Comparison of ENCODE assay signal across 8 mouse cellular contexts in genomic region chr2:165160466-165160865, GRCm38 (mm10).
DNase-seq lines count a peak whose midpoint lies in the region; ATAC-seq lines count a peak whose summit lies in the region.

No protein-coding gene starts in this region.

- peak; percentile 31 to 58 for DNase-seq in heart, postnatal 36 days
- no peak for DNase-seq in heart, postnatal 25 days (ENCODE audit: low spot score)
- peak; percentile 71 for DNase-seq in 3T3-L1 (ENCODE audit: low read depth, low spot score)
- peak; percentile 72 for DNase-seq in adrenal gland, postnatal 14 days
- DNase-seq in limb, embryonic 11.5 days (ENCODE audit: low spot score) = peak; percentile 88
- DNase-seq in thymus, postnatal 14 days = no peak

- ATAC-seq in limb, embryonic 11.5 days (ENCODE audit: insufficient number of reproducible peaks, low FRiP score, low TSS enrichment, low read depth) = no peak
- ATAC-seq in erythroid progenitor cell, adult 5-6 weeks (replicated peaks; ENCODE audit: low FRiP score, poor library complexity, severe bottlenecking) = no peak
- no peak for ATAC-seq in intestine, embryonic 15.5 days

- 17% methylated on average over 5 of the region's 5 CpGs for WGBS in limb, embryonic 11.5 days
- WGBS in intestine, embryonic 15.5 days = 13% methylated on average over 5 of the region's 5 CpGs

- H3K4me3 ChIP-seq in limb, embryonic 11.5 days (ENCODE audit: low read depth, low read length) = no peak overlapping the region
- no peak overlapping the region for H3K4me3 ChIP-seq in intestine, embryonic 15.5 days (replicated peaks)

- H3K36me3 ChIP-seq in limb, embryonic 11.5 days (ENCODE audit: control insufficient read depth, insufficient read depth, low read length) = no peaks in the 10 kb centered on the region
- H3K36me3 ChIP-seq in intestine, embryonic 15.5 days = no peaks in the 10 kb centered on the region

- intact Hi-C loops in heart, postnatal 36 days (cut with DNase I) = no loop called here
- intact Hi-C loops in heart, postnatal 25 days (cut with DNase I) = no loop called here

- H3K4me1 ChIP-seq in limb, embryonic 11.5 days (ENCODE audit: control insufficient read depth, insufficient read depth, low read length) = no peaks in the 10 kb centered on the region
- no peaks in the 10 kb centered on the region for H3K4me1 ChIP-seq in intestine, embryonic 15.5 days (replicated peaks)

- no peak overlapping the region for H3K27ac ChIP-seq in limb, embryonic 11.5 days (replicated peaks; ENCODE audit: low read depth, low read length)
- no peak overlapping the region for H3K27ac ChIP-seq in intestine, embryonic 15.5 days

- no peak overlapping the region for H3K4me2 ChIP-seq in limb, embryonic 11.5 days (ENCODE audit: low read depth, severe bottlenecking)
- H3K4me2 ChIP-seq in intestine, embryonic 15.5 days (replicated peaks) = no peak overlapping the region

- peaks cover 15% of the 10 kb centered on the region for H3K27me3 ChIP-seq in limb, embryonic 11.5 days (ENCODE audit: control insufficient read depth, insufficient read depth, low read length)
- peaks cover 24% of the 10 kb centered on the region for H3K27me3 ChIP-seq in intestine, embryonic 15.5 days (replicated peaks)

- H3K9ac ChIP-seq in limb, embryonic 11.5 days (ENCODE audit: low read length) = no peak overlapping the region
- H3K9ac ChIP-seq in intestine, embryonic 15.5 days = no peak overlapping the region

- no peaks in the 10 kb centered on the region for H3K9me3 ChIP-seq in limb, embryonic 11.5 days (ENCODE audit: control insufficient read depth, low read length)
- no peaks in the 10 kb centered on the region for H3K9me3 ChIP-seq in intestine, embryonic 15.5 days

Comparison
In these comparisons a context has a peak if more than half of its experiments do, and no peak if none do; other contexts are left out.
1. DNase-seq: peak in heart, postnatal 36 days (2 of 2), 3T3-L1 (single experiment), adrenal gland, postnatal 14 days (single experiment) and limb, embryonic 11.5 days (single experiment); none in heart, postnatal 25 days (single experiment) and thymus, postnatal 14 days (single experiment).